Mouse (Mus musculus): ENCODE data around the gene Id1. TPM values are rescaled to one million over a fixed set of nuclear protein-coding genes. Genes with fewer than 3 reads are reported as not detected.

The Id1 gene
- polyA plus RNA-seq (2015; fragmentation: Nextera tagmentation; extraction: Ambion mirVana) = 56.8 and 68.4 TPM in 2 replicates

DNA sequence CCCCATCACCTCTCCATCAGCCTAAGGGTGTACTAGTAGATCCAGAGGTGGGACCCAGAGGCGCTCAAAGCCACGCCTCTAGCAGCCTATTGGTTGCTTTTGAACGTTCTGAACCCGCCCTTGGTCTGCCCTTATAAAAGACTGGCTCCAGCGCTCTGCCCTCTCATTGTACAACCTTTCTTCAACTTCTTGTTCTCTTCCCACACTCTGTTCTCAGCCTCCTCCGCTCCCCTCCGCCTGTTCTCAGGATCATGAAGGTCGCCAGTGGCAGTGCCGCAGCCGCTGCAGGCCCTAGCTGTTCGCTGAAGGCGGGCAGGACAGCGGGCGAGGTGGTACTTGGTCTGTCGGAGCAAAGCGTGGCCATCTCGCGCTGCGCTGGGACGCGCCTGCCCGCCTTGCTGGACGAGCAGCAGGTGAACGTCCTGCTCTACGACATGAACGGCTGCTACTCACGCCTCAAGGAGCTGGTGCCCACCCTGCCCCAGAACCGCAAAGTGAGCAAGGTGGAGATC lies at the start of gene Id1:
Gene Id1 (plus strand): TSS at position 162 of the 512 bp plus-strand sequence.
- Histone ChIP-seq H3K9me3 (ENCODE audit: control insufficient read depth, low read length) (no peaks in the 10 kb centered on the region), H3K36me3 (ENCODE audit: control insufficient read depth, insufficient read depth, low read length) (no peaks in the 10 kb centered on the region), H3K4me1 (ENCODE audit: control insufficient read depth, insufficient read depth, low read depth, low read length) (peaks cover 30% of the 10 kb centered on the region), H3K9ac (ENCODE audit: low read depth, low read length) (peak within 1 kb of the TSS; percentile 54), H3K27ac (ENCODE audit: low read depth, low read length) (peak within 1 kb of the TSS; percentile 79), H3K4me2 (ENCODE audit: low read length) (peak within 1 kb of the TSS; percentile 91), H3K4me3 (ENCODE audit: low read length) (peak within 1 kb of the TSS; percentile 47), H3K27me3 (replicated peaks; ENCODE audit: control insufficient read depth, insufficient read depth, low read length) (no peaks in the 10 kb centered on the region; the same call in 1 of the 2 replicates)
- WGBS = under 1% methylated on average over 28 of the region's 28 CpGs
- ATAC-seq = peak; percentile 82

DNA sequence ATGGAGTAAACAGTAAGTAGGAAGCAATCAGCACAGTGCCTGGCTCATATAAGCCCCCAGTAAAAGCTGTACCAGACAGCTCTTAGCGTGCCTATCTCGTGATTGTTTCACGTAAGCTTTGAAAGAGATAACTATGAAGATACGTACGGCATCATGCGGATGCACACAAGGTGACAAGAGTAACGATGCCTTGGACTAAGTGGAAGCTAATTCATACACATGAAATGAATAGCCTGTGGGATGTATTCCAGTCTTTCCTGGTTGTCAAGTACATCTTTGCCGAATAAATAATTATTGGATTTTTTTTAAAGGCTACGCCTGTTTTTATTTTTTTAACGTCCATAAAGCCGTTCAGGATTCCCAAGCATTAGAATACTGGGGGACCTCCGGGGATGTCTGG lies 49.7 kb upstream of the Id1 start:
- Histone ChIP-seq H3K4me2 (ENCODE audit: low read length) (peak overlapping the region; percentile 36; the same call in 1 of the 2 replicates), H3K4me1 (ENCODE audit: control insufficient read depth, insufficient read depth, low read depth, low read length) (peaks cover 6% of the 10 kb centered on the region), H3K9me3 (ENCODE audit: control insufficient read depth, low read length) (no peaks in the 10 kb centered on the region), H3K36me3 (ENCODE audit: control insufficient read depth, insufficient read depth, low read length) (peaks cover 77% of the 10 kb centered on the region), H3K27me3 (replicated peaks; ENCODE audit: control insufficient read depth, insufficient read depth, low read length) (no peaks in the 10 kb centered on the region), H3K27ac (ENCODE audit: low read depth, low read length) (peak overlapping the region; percentile 63), H3K9ac (ENCODE audit: low read depth, low read length) (peak overlapping the region; percentile 35; the same call in 1 of the 2 replicates), H3K4me3 (ENCODE audit: low read length) (peak overlapping the region; percentile 19)
- peak; percentile 10 for ATAC-seq
- 60% methylated on average over 12 of the region's 12 CpGs for WGBS

DNA sequence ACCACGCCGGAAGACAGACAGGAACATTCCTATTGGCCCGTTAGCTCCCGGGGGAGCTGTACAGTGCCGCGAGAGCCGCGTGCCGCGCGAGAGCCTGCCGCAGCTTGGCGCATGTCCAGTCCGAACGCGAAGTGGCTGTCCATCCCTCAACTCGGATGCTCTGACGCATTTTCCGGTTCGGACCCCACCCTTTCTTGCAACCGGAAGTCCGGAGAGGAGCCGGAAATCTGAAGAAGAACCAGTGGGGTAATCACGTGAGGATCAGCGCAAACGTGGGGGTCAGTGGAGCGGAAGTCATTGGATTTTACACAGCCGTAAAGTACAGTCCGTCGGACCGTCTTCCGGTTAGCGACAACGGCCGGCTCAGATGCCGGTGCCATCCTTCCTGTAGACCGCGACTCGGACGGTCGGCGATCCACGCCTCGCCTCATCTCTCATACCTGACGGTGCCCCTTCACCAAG lies 49.2 kb upstream of the Id1 start, which contains the start of gene Mcts2:
Gene Mcts2 (plus strand): TSS at position 230 of the 462 bp plus-strand sequence.
- 72% methylated on average over 45 of the region's 45 CpGs for WGBS
- Histone ChIP-seq H3K27me3 (replicated peaks; ENCODE audit: control insufficient read depth, insufficient read depth, low read length) (no peaks in the 10 kb centered on the region), H3K9ac (ENCODE audit: low read depth, low read length) (peak within 1 kb of the TSS; percentile 35), H3K4me2 (ENCODE audit: low read length) (peak within 1 kb of the TSS; percentile 74), H3K4me1 (ENCODE audit: control insufficient read depth, insufficient read depth, low read depth, low read length) (peaks cover 6% of the 10 kb centered on the region), H3K27ac (ENCODE audit: low read depth, low read length) (peak within 1 kb of the TSS; percentile 63), H3K4me3 (ENCODE audit: low read length) (peak within 1 kb of the TSS; percentile 40), H3K36me3 (ENCODE audit: control insufficient read depth, insufficient read depth, low read length) (peaks cover 73% of the 10 kb centered on the region), H3K9me3 (ENCODE audit: control insufficient read depth, low read length) (no peaks in the 10 kb centered on the region)
- peak; percentile 96 for ATAC-seq

DNA sequence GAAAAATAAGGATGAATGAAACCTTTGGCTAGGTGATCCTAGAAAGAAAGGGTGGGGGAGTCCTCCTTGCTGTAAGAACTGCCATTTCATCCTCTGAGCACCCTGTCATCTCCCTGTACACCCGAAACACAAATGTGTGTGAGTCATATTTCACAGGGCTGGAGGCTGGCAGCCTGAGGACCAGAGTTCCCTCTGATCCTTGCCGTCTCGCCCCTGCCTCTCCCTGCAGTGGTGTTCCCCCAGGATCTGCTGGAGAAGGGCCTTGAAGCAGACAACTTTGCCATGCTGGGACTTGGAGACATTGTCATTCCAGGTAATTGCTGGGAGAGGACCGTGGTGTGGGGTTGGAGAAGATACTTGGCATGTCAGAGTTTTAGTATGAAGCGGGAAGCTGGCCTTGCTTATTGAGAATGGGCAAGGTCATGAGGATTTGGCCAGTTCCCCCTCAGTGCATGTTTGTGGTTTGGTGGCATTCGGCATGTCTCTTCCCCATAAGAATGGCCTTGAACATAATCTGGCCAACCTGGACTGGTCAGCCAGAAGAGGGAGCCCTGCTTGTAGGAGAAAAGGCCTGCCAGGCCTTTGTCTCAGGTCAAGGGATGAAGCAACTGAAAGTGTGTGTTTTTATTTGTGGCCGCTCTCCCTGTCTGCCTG lies 44.4 kb upstream of the Id1 start:
- WGBS = 71% methylated on average over 7 of the region's 7 CpGs
- H3K4me2 ChIP-seq (ENCODE audit: low read length) = no peak overlapping the region
- H3K27ac ChIP-seq (ENCODE audit: low read depth, low read length) = no peak overlapping the region; the same call in 1 of the 2 replicates
- peaks cover 14% of the 10 kb centered on the region for H3K4me1 ChIP-seq (ENCODE audit: control insufficient read depth, insufficient read depth, low read depth, low read length)
- no peaks in the 10 kb centered on the region for H3K27me3 ChIP-seq (replicated peaks; ENCODE audit: control insufficient read depth, insufficient read depth, low read length)
- H3K9ac ChIP-seq (ENCODE audit: low read depth, low read length) = no peak overlapping the region
- no peak overlapping the region for H3K4me3 ChIP-seq (ENCODE audit: low read length)
- no peak for ATAC-seq
- H3K9me3 ChIP-seq (ENCODE audit: control insufficient read depth, low read length) = no peaks in the 10 kb centered on the region
- peaks cover 31% of the 10 kb centered on the region for H3K36me3 ChIP-seq (ENCODE audit: control insufficient read depth, insufficient read depth, low read length)

DNA sequence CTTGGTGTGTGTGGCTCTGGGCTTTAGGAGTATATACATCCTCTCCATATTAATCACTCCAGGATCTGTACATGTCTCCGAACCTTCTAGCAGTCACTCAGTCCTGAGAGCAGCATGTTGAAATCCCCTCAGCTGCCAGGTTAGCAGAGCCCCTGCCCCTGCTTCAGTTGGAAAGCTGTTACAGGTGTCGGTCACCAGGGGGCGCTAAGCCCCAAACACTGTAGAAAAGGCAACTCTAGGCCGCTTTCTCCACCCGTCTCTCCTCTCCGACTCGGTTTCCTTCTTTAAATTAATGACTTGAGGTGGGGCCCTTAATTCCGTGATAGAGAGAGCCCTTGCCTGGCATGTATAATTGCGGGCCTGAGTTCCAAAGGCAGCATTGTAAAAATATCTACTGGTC lies 42.8 kb upstream of the Id1 start:
- peak overlapping the region; percentile 52 for H3K27ac ChIP-seq (ENCODE audit: low read depth, low read length)
- H3K4me1 ChIP-seq (ENCODE audit: control insufficient read depth, insufficient read depth, low read depth, low read length) = peaks cover 8% of the 10 kb centered on the region
- H3K27me3 ChIP-seq (replicated peaks; ENCODE audit: control insufficient read depth, insufficient read depth, low read length) = no peaks in the 10 kb centered on the region
- peaks cover 23% of the 10 kb centered on the region for H3K36me3 ChIP-seq (ENCODE audit: control insufficient read depth, insufficient read depth, low read length)
- ATAC-seq = peak; percentile 22
- peak overlapping the region; percentile 51; the same call in 1 of the 2 replicates for H3K9ac ChIP-seq (ENCODE audit: low read depth, low read length)
- H3K9me3 ChIP-seq (ENCODE audit: control insufficient read depth, low read length) = no peaks in the 10 kb centered on the region
- H3K4me3 ChIP-seq (ENCODE audit: low read length) = peak overlapping the region; percentile 17
- H3K4me2 ChIP-seq (ENCODE audit: low read length) = peak overlapping the region; percentile 48
- WGBS = 12% methylated on average over 9 of the region's 9 CpGs

DNA sequence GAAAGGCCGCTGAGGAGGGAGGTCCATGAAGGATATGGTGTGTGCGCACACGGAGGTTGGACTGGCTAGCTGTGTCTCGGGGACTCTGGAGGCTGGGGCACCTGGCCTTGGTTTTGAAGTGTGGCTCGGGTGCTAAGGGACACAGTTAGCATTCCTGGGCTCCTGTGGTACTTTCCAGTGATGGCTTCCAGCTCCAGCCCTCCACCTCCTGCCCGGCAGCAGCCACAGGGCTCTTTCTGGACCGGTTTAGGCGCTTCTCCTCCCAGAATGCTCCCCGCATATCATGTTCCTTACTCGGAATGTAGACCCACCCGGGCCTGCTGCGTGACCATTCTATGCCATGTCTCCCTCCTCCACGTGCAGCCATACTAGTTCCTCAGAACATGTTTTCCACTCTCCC lies 42.3 kb upstream of the Id1 start:
- peaks cover 8% of the 10 kb centered on the region for H3K4me1 ChIP-seq (ENCODE audit: control insufficient read depth, insufficient read depth, low read depth, low read length)
- peak overlapping the region; percentile 52 for H3K27ac ChIP-seq (ENCODE audit: low read depth, low read length)
- no peak; the same call in 1 of the 2 replicates for ATAC-seq
- no peaks in the 10 kb centered on the region for H3K9me3 ChIP-seq (ENCODE audit: control insufficient read depth, low read length)
- H3K9ac ChIP-seq (ENCODE audit: low read depth, low read length) = peak overlapping the region; percentile 51; the same call in 1 of the 2 replicates
- no peaks in the 10 kb centered on the region for H3K27me3 ChIP-seq (replicated peaks; ENCODE audit: control insufficient read depth, insufficient read depth, low read length)
- no peak overlapping the region for H3K4me3 ChIP-seq (ENCODE audit: low read length)
- H3K36me3 ChIP-seq (ENCODE audit: control insufficient read depth, insufficient read depth, low read length) = peaks cover 25% of the 10 kb centered on the region
- H3K4me2 ChIP-seq (ENCODE audit: low read length) = peak overlapping the region; percentile 48
- 86% methylated on average over 13 of the region's 13 CpGs for WGBS

DNA sequence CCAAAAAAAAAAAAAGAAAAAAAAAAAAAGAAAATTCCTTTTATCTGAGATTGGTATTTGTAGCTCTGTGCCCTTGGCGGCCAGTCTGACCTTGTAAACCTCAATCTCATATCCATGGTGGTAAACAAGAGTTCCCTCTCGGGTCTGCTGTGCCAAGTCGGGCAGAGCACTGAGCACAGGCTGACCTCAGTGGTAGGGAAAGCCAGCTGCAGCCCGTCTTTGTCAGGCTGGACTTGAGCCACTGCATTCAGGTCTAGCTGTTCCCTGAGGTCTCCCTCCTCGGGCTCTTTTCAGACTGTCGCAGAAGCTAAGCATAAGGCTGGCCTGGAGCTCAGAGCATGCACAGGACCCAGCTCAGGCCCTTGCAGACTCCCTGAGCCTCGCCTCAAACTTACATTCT lies 41.3 kb upstream of the Id1 start:
- H3K36me3 ChIP-seq (ENCODE audit: control insufficient read depth, insufficient read depth, low read length) = peaks cover 16% of the 10 kb centered on the region
- WGBS = 75% methylated on average over 7 of the region's 7 CpGs
- no peak for ATAC-seq

DNA sequence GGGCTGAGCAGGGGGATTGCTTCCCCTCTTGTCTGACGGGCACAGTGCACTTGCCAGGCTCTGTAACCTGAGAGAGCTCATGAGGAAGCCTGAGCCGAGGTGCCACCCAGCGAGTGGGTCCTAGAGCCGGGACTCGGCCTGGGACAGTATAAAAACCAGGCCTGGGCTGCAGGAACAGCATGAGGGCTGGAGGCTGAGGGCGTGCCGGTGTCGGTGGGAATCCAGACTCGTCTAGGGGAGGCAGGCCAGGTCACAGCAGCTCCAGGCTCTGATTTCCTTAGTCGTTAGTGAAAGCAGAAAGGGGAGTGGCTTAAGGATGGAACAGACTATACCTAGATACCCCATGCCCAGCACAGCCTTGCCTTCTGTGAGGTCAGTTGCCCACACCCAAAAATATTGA lies 40.0 kb upstream of the Id1 start:
- Histone ChIP-seq H3K36me3 (ENCODE audit: control insufficient read depth, insufficient read depth, low read length) (peaks cover 25% of the 10 kb centered on the region), H3K4me1 (ENCODE audit: control insufficient read depth, insufficient read depth, low read depth, low read length) (peaks cover 8% of the 10 kb centered on the region), H3K4me2 (ENCODE audit: low read length) (no peak overlapping the region), H3K9me3 (ENCODE audit: control insufficient read depth, low read length) (no peaks in the 10 kb centered on the region), H3K9ac (ENCODE audit: low read depth, low read length) (peak overlapping the region; percentile 64), H3K27me3 (replicated peaks; ENCODE audit: control insufficient read depth, insufficient read depth, low read length) (no peaks in the 10 kb centered on the region), H3K27ac (ENCODE audit: low read depth, low read length) (no peak overlapping the region; the same call in 1 of the 2 replicates), H3K4me3 (ENCODE audit: low read length) (no peak overlapping the region)
- ATAC-seq = no peak
- 75% methylated on average over 10 of the region's 10 CpGs for WGBS

More for the DNA sequence above, 41.3 kb upstream of the Id1 start:
- no peaks in the 10 kb centered on the region for H3K9me3 ChIP-seq (ENCODE audit: control insufficient read depth, low read length)
- no peak overlapping the region for H3K27ac ChIP-seq (ENCODE audit: low read depth, low read length)
- no peak overlapping the region for H3K4me3 ChIP-seq (ENCODE audit: low read length)
- no peaks in the 10 kb centered on the region for H3K27me3 ChIP-seq (replicated peaks; ENCODE audit: control insufficient read depth, insufficient read depth, low read length)
- no peak overlapping the region for H3K4me2 ChIP-seq (ENCODE audit: low read length)
- H3K4me1 ChIP-seq (ENCODE audit: control insufficient read depth, insufficient read depth, low read depth, low read length) = peaks cover 8% of the 10 kb centered on the region
- no peak overlapping the region for H3K9ac ChIP-seq (ENCODE audit: low read depth, low read length)

DNA sequence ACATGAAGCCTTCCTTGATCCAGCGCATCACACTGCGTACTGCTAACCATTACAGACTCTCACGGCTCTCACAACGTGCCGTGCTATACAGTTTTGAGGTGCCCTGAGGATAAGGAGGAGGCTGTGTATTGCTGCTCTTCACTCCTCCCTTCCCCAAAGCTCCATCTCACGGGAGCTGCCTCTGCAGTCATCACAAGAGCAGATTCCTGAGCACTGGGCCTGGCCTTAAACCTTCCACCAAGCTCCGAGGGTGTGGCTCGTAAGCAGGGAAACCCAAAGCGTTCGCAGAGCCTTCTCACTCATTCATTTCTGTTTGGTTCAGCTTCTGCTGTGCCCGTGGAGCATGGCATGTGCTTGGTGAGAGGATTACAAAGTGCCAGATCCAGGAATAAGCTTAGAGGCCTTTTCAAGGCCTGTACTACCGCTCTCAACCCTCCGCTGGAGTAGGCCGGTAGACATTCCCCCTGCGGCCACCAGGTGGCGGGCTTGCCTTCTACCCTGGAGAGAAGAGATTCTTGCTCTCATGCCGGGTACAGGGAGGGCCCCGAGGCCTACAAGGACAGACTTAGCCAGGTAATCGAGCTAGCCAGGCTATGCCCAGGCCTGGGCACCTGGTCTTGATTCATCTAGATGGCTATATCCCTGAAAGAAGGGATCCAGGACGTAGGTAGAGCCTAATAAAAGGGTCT lies 39.4 kb upstream of the Id1 start:
- peaks cover 31% of the 10 kb centered on the region for H3K36me3 ChIP-seq (ENCODE audit: control insufficient read depth, insufficient read depth, low read length)
- no peak overlapping the region for H3K4me2 ChIP-seq (ENCODE audit: low read length)
- ATAC-seq = peak; percentile 78
- no peak overlapping the region for H3K4me3 ChIP-seq (ENCODE audit: low read length)
- no peaks in the 10 kb centered on the region for H3K27me3 ChIP-seq (replicated peaks; ENCODE audit: control insufficient read depth, insufficient read depth, low read length)
- H3K9ac ChIP-seq (ENCODE audit: low read depth, low read length) = peak overlapping the region; percentile 64
- WGBS = 41% methylated on average over 20 of the region's 20 CpGs
- no peaks in the 10 kb centered on the region for H3K9me3 ChIP-seq (ENCODE audit: control insufficient read depth, low read length)
- peaks cover 8% of the 10 kb centered on the region for H3K4me1 ChIP-seq (ENCODE audit: control insufficient read depth, insufficient read depth, low read depth, low read length)
- peak overlapping the region; percentile 72 for H3K27ac ChIP-seq (ENCODE audit: low read depth, low read length)

All from hindbrain, embryonic 16.5 days (tissue).